Mouse (Mus musculus) hindbrain, embryonic 11.5 days (tissue): ENCODE data around the gene Dtymk. TPM values are rescaled to one million over a fixed set of nuclear protein-coding genes. Genes with fewer than 3 reads are reported as not detected.

Source experiments
- ATAC-seq: fragments of 200-750 bp; cut with Nextera tagmentation; 2 replicates; pipeline ENCODE4 v1.8.0; 2017; ENCODE audit warnings: mild to moderate bottlenecking, moderate TSS enrichment, moderate library complexity; ENCODE audit not compliant: low FRiP score
- DNase-seq: peaks from one replicate; pipeline ENCODE4 v3.0.0-alpha.2; 2015; ENCODE audit warnings: low spot score
- H3K27ac ChIP-seq: fragments of 300-500 bp; sonication (generic); 2 replicates; pipeline ENCODE4 v1.5.1; 2014; ENCODE audit warnings: mild to moderate bottlenecking, low read depth, low read length
- H3K27me3 ChIP-seq: fragments of 300-500 bp; sonication (generic); 2 replicates; pipeline ENCODE4 v1.6.1; 2014; ENCODE audit warnings: mild to moderate bottlenecking, low read length, moderate library complexity, mixed read lengths; ENCODE audit not compliant: control insufficient read depth, insufficient read depth
- H3K36me3 ChIP-seq: fragments of 300-500 bp; sonication (generic); 2 replicates; pipeline ENCODE4 v1.6.1; 2014; ENCODE audit warnings: mild to moderate bottlenecking, low read length, moderate library complexity, mixed read lengths; ENCODE audit not compliant: control insufficient read depth, insufficient read depth
- H3K4me1 ChIP-seq: fragments of 300-500 bp; sonication (generic); replicated peaks from 2 replicates; pipeline ENCODE4 v1.6.1; 2014; ENCODE audit warnings: low read length, mixed read lengths; ENCODE audit not compliant: control insufficient read depth, insufficient read depth
- H3K4me2 ChIP-seq: fragments of 300-500 bp; sonication (generic); replicated peaks from 2 replicates; pipeline ENCODE4 v1.6.1; 2014; ENCODE audit warnings: mild to moderate bottlenecking, low read depth, low read length
- H3K4me3 ChIP-seq: fragments of 300-500 bp; sonication (generic); 2 replicates; pipeline ENCODE4 v1.5.1; 2014; ENCODE audit warnings: low read depth, low read length
- H3K9ac ChIP-seq: fragments of 300-500 bp; sonication (generic); 2 replicates; pipeline ENCODE4 v1.6.1; 2014; ENCODE audit warnings: low read depth, low read length
- H3K9me3 ChIP-seq: fragments of 300-500 bp; sonication (generic); 2 replicates; pipeline ENCODE4 v1.6.1; 2016; ENCODE audit warnings: low read length; ENCODE audit not compliant: control insufficient read depth
- WGBS: fragments of 180-500 bp; shearing (Covaris S2); extraction: QIAGEN DNeasy Blood & Tissue Kit; methylation state at CpG from one replicate; pipeline ENCODE4 v1.1.7; 2014; 5-methylcytosine and 5-hydroxymethylcytosine counted together
- polyA plus RNA-seq: library from polyadenylated mRNA; unstranded; fragments of >200 nt; fragmentation: Nextera tagmentation; extraction: Ambion mirVana; gene quantifications from 2 replicates; pipeline ENCODE4 v1.2.1, GENCODE M21; 2014

Gene Dtymk
- polyA plus RNA-seq, 1 experiment from 2014 or later: 221 TPM

DNA sequence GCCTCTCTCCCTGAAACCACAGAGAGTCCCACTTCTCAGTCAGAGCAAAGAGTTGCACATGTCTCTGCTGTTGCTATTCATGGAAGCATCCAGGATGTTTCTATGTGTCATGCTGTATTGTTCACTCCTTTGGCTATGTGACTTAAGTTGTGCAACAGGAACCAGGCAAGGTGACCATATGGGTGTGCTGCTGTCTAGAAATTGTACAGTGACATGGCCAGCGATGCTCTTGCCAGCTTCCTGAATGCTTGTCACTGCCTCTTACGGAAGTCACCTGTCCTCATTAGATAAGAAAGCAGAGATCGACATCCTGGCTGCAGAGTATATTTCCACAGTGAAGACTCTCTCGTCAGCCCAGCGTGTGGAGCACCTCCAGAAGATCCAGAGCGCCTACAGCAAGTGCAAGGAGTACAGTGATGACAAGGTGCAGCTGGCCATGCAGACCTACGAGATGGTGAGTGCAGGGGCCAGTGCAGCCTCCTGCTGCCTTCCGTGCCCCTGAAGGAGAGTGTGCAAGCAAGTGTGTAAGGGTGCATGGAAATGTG, 9.8 kb upstream of the Dtymk start:
- H3K9ac ChIP-seq: no peak overlapping the region
- no peak overlapping the region for H3K4me3 ChIP-seq
- no peak overlapping the region for H3K4me2 ChIP-seq
- no peak overlapping the region for H3K27ac ChIP-seq
- ATAC-seq: no peak
- H3K9me3 ChIP-seq: no peaks in the 10 kb centered on the region
- no peaks in the 10 kb centered on the region for H3K27me3 ChIP-seq
- no peak for DNase-seq
- peaks cover 16% of the 10 kb centered on the region for H3K36me3 ChIP-seq
- no peaks in the 10 kb centered on the region for H3K4me1 ChIP-seq
- WGBS: 91% methylated on average over 8 of the region's 8 CpGs

DNA sequence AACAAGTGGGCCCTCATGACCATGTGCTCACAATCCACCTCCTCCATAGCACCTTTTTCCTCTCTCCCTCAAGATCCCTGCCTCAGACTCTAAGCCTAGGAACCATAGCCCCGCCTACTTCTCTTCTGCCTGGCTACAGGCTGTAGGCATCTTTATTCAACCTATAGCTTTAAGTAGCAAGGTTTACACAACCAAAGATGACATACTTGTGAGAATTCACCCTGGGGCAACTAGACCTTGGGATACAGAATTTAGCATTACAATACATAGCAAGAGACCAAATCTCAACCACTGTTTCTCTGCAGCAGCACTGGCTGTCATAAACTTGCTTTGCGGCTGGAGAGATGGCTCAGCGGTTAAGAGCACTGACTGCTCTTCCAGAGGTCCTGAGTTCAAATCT, 8.3 kb upstream of the Dtymk start:
- ATAC-seq (no peak), DNase-seq (no peak)
- H3K9ac ChIP-seq: no peak overlapping the region
- no peak overlapping the region for H3K27ac ChIP-seq
- H3K36me3 ChIP-seq: peaks cover 14% of the 10 kb centered on the region
- no peak overlapping the region for H3K4me2 ChIP-seq
- WGBS: 94% methylated on average over 3 of the region's 3 CpGs
- no peaks in the 10 kb centered on the region for H3K27me3 ChIP-seq
- no peaks in the 10 kb centered on the region for H3K4me1 ChIP-seq
- H3K4me3 ChIP-seq: no peak overlapping the region
- H3K9me3 ChIP-seq: no peaks in the 10 kb centered on the region

GRCm38 (mm10) chr1:93808871-93809270, 7.1 kb upstream of the Dtymk start:
- H3K4me1 ChIP-seq: no peaks in the 10 kb centered on the region
- no peak overlapping the region for H3K27ac ChIP-seq
- DNase-seq: no peak
- H3K9me3 ChIP-seq: no peaks in the 10 kb centered on the region
- H3K4me2 ChIP-seq: no peak overlapping the region
- peaks cover 14% of the 10 kb centered on the region for H3K36me3 ChIP-seq
- H3K27me3 ChIP-seq: no peaks in the 10 kb centered on the region
- no peak overlapping the region for H3K4me3 ChIP-seq
- 90% methylated on average over 4 of the region's 4 CpGs for WGBS
- H3K9ac ChIP-seq: no peak overlapping the region
- ATAC-seq: no peak

DNA sequence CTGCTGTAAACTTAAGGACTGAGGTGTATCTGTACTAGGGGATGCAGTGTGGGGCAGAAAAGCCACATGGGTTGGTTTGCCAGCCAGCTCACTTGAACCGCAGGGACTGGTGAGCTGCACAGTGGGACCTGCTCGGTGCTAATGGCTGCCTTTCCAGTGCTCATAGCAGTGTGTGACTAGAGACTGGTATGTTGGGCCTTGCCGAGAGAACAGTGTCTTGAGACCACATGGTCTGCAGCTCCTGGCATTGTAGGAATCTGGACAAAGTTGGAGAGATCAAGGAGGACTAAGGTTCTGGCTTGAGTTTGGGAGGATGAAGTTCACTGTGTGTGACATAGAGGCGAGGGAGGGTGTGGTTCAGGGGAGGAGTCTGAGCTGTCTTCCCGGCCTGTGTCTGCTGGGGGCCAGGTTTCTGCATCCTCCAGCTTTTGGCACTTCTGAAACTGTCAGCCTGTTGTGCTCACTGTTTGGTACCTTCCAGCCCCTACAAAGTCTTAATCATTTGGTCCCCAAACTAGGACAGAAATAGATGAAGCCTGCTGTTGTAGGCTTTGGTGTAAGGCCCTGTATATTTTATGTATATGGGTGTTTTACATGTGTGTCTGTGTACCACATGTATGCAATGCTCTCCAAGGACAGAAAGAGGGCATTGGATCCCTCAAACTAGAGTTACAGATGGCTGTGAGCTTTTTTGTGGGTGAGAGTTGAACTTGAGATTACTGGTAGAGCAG, 3.7 kb upstream of the Dtymk start:
- Histone ChIP-seq H3K4me1 (no peaks in the 10 kb centered on the region; the same call in 1 of the 2 replicates), H3K4me2 (no peak overlapping the region), H3K36me3 (peaks cover 12% of the 10 kb centered on the region), H3K27ac (no peak overlapping the region), H3K9me3 (no peaks in the 10 kb centered on the region), H3K9ac (no peak overlapping the region), H3K4me3 (no peak overlapping the region), H3K27me3 (no peaks in the 10 kb centered on the region)
- ATAC-seq (no peak), DNase-seq (no peak)
- WGBS: 82% methylated on average over 5 of the region's 5 CpGs

DNA sequence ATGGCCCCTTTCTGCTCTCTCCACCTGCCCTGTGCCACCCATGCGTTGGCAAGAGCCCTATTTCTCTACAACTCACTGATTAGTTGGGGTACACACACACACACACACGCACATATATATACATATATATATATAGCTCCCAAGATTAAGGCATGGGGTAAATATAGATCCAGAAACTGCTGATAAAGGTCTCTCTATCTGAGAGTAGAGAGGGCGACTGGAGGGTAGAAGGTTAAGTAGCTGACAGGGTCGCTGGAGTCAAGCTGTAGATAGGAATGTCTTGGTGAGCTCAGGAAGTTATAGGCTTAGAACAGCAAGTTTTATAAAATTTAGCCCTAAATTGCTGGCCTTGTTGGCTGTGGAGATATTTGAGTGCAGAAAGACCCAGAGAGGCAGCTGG, 3.1 kb upstream of the Dtymk start:
- no peak for ATAC-seq
- peak overlapping the region; percentile 74 for H3K4me2 ChIP-seq
- no peaks in the 10 kb centered on the region; the same call in 1 of the 2 replicates for H3K4me1 ChIP-seq
- peak overlapping the region; percentile 82 for H3K4me3 ChIP-seq
- H3K27me3 ChIP-seq: no peaks in the 10 kb centered on the region
- peak overlapping the region; percentile 83; the same call in 1 of the 2 replicates for H3K9ac ChIP-seq
- no peaks in the 10 kb centered on the region for H3K9me3 ChIP-seq
- H3K36me3 ChIP-seq: peaks cover 12% of the 10 kb centered on the region
- no peak overlapping the region for H3K27ac ChIP-seq
- DNase-seq: no peak
- WGBS: 87% methylated on average over 4 of the region's 4 CpGs

DNA sequence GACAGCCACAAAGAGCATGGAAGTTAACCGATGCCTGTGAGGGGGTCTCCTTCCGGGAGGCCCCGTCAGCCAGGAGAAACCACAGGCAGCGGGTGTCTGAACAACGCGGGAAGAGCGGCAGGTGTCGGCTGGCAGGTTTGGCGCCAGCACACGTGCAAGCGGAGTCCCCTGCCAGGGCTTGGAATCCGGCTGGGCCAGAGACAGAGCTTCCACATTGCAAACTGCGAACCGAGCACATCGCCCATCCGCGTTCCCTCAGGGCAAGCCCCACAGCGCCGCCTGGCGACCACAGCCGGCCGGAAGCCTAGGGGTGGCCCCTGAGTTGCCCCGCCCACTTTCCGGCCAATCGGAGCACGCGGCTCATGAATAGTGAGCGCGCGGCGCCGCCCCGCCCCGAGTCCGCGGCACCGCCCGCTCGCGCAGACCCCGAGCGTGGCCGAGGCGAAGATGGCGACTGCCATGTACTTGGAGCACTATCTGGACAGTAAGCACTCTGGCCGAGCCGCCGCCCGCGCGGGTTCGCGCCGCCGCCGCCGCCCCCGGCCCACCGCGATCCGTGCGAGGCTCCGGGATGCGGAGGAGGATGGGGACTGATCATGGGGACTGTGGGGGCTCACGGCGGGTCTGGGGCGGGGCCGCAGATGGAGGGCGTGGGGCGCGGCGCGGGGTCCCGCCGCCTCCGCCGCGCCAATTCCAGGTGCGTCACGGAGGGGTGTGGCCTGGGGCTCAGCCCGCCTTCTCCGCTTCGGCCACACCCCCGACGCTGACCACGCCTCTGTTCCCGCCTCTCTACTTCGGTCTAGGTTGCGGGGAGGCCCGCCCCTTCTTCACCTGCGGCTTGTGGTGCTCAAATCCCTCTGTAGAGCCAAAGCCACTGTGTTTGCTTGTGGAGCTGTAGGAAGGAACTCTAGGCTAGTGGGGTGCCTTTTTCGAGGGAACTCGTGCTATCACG, 2.1 kb upstream of the Dtymk start, which contains the start of gene Ing5:
TSS of gene Ing5 (plus strand) at position 410 of the 952 bp plus-strand sequence.
- under 1% methylated on average over 93 of the region's 94 CpGs for WGBS
- peak within 1 kb of the TSS; percentile 83 for H3K9ac ChIP-seq
- ATAC-seq (peak; percentile 93), DNase-seq (peak; percentile 100)
- H3K4me3 ChIP-seq: peak within 1 kb of the TSS; percentile 82
- H3K9me3 ChIP-seq: no peaks in the 10 kb centered on the region
- peak within 1 kb of the TSS; percentile 74 for H3K4me2 ChIP-seq
- no peaks in the 10 kb centered on the region for H3K27me3 ChIP-seq
- peak within 1 kb of the TSS; percentile 94 for H3K27ac ChIP-seq
- peaks cover 10% of the 10 kb centered on the region for H3K36me3 ChIP-seq
- no peaks in the 10 kb centered on the region; the same call in 1 of the 2 replicates for H3K4me1 ChIP-seq

- H3K9ac ChIP-seq: no peak overlapping the region
- H3K27me3 ChIP-seq: no peaks in the 10 kb centered on the region
- ATAC-seq (no peak), DNase-seq (no peak)
- H3K4me1 ChIP-seq: no peaks in the 10 kb centered on the region; the same call in 1 of the 2 replicates
- no peak overlapping the region for H3K4me3 ChIP-seq
- 88% methylated on average over 5 of the region's 5 CpGs for WGBS
- no peaks in the 10 kb centered on the region for H3K9me3 ChIP-seq
- H3K27ac ChIP-seq: no peak overlapping the region
- peaks cover 7% of the 10 kb centered on the region; the same call in 1 of the 2 replicates for H3K36me3 ChIP-seq
- peak overlapping the region; percentile 74; the same call in 1 of the 2 replicates for H3K4me2 ChIP-seq
Measured at GRCm38 (mm10) chr1:93802771-93803170, 1.0 kb upstream of the Dtymk start.

GRCm38 (mm10) chr1:93800670-93801503, 847 bp downstream of the Dtymk start:
- H3K9me3 ChIP-seq: no peaks in the 10 kb centered on the region
- peak overlapping the region; percentile 78 for H3K9ac ChIP-seq
- no peaks in the 10 kb centered on the region for H3K27me3 ChIP-seq
- no peak for ATAC-seq
- H3K27ac ChIP-seq: no peak overlapping the region
- DNase-seq: no peak
- peak overlapping the region; percentile 79 for H3K4me3 ChIP-seq
- 0 out of 2 replicates have a peak, but pooled peaks cover 2% of the 10 kb centered on the region for H3K36me3 ChIP-seq
- WGBS: 78% methylated on average over 21 of the region's 21 CpGs
- peak overlapping the region; percentile 65 for H3K4me2 ChIP-seq
- no peaks in the 10 kb centered on the region; the same call in 1 of the 2 replicates for H3K4me1 ChIP-seq
